Mouse (Mus musculus) heart, embryonic 14.5 days (tissue): ENCODE measurements around the gene Gm20661. TPM values are rescaled to one million over a fixed set of nuclear protein-coding genes. Genes with fewer than 3 reads are reported as not detected.

Experiments used
- ATAC-seq: fragments of 200-750 bp; cut with Nextera tagmentation; 2 replicates; pipeline ENCODE4 v1.8.0; 2017; ENCODE audit warnings: low read depth, moderate TSS enrichment; ENCODE audit not compliant: insufficient number of reproducible peaks, insufficient read depth, low FRiP score
- H3K27ac ChIP-seq, 2 experiments: fragments of 200-500 bp in 1 of 2; fragments of 300-500 bp in 1 of 2; sonication (generic) in 1 of 2; replicated peaks in 1 of 2; 2 replicates each; pipeline ENCODE4 v1.5.1; 2012 to 2014; ENCODE audit warnings: low read depth in 2 of 2, low read length in 2 of 2, control low read depth in 1 of 2, mild to moderate bottlenecking in 1 of 2, mixed read lengths in 1 of 2; ENCODE audit not compliant: control insufficient read depth in 1 of 2, insufficient read depth in 1 of 2
- H3K27me3 ChIP-seq: fragments of 300-500 bp; sonication (generic); 2 replicates; pipeline ENCODE4 v1.6.1; 2014; ENCODE audit warnings: mild to moderate bottlenecking, low read length, control low read depth; ENCODE audit not compliant: control insufficient read depth, insufficient read depth
- H3K36me3 ChIP-seq: fragments of 300-500 bp; sonication (generic); 2 replicates; pipeline ENCODE4 v1.6.1; 2014; ENCODE audit warnings: mild to moderate bottlenecking, control low read depth, low read length, mixed read lengths; ENCODE audit not compliant: control insufficient read depth, insufficient read depth
- H3K4me1 ChIP-seq, 2 experiments: fragments of 200-500 bp in 1 of 2; fragments of 300-500 bp in 1 of 2; sonication (generic) in 1 of 2; 2 replicates each; pipeline ENCODE4 v1.6.1; 2012 to 2014; ENCODE audit warnings: low read length in 2 of 2, control low read depth in 1 of 2, mixed read lengths in 1 of 2; ENCODE audit not compliant: control insufficient read depth in 2 of 2, insufficient read depth in 2 of 2
- H3K4me2 ChIP-seq: fragments of 300-500 bp; sonication (generic); 2 replicates; pipeline ENCODE4 v1.6.1; 2014; ENCODE audit warnings: mild to moderate bottlenecking, low read length
- H3K4me3 ChIP-seq, 2 experiments: fragments of 200-500 bp in 1 of 2; fragments of 300-500 bp in 1 of 2; sonication (generic) in 1 of 2; 2 replicates each; pipeline ENCODE4 v1.5.1; 2012 to 2014; ENCODE audit warnings: low read length in 2 of 2, mild to moderate bottlenecking in 2 of 2, control low read depth in 1 of 2, low read depth in 1 of 2, moderate library complexity in 1 of 2; ENCODE audit not compliant: control insufficient read depth in 1 of 2, insufficient read depth in 1 of 2
- H3K9ac ChIP-seq: fragments of 300-500 bp; sonication (generic); 2 replicates; pipeline ENCODE4 v1.6.1; 2014; ENCODE audit warnings: mild to moderate bottlenecking, low read length
- H3K9me3 ChIP-seq: fragments of 300-500 bp; sonication (generic); 2 replicates; pipeline ENCODE4 v1.6.1; 2016; ENCODE audit warnings: low read length, control low read depth; ENCODE audit not compliant: control insufficient read depth
- WGBS: fragments of 180-500 bp; shearing (Covaris S2); extraction: QIAGEN DNeasy Blood & Tissue Kit; methylation state at CpG from one replicate; pipeline ENCODE4 v1.1.7; 2014; 5-methylcytosine and 5-hydroxymethylcytosine counted together
- polyA plus RNA-seq: library from polyadenylated mRNA; unstranded; fragments of >200 nt; fragmentation: Nextera tagmentation; extraction: Ambion mirVana; gene quantifications from 2 replicates; pipeline ENCODE4 v1.2.1, GENCODE M21; 2014

Gm20661 gene
- polyA plus RNA-seq, 1 experiment from 2014 or later = 3.8 TPM

DNA sequence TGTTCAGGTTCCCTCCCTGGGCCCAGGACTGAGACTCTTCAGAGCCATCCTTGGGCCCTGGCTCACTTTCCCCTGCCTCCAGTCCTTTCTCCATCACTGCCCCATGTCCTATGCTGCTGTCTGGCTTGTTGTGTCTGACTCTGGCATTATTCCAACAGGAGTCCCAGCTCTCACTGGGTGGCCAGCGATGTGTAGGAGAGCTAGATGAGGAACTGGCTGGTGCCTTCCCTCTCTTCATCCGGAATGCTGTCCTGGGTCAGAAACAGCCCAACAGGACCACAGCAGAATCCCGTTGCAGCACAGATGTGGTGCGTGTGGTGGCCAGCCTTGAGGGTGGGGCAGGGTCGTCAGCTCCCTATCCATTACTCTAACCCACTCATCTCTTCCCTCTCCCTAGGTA, 12.5 kb upstream of the Gm20661 start:
- Histone ChIP-seq H3K9ac (no peak overlapping the region), H3K4me1 (peaks cover 8 to 22% of the 10 kb centered on the region in 2 experiments), H3K36me3 (peaks cover 14% of the 10 kb centered on the region), H3K4me3 (no peak overlapping the region), H3K4me2 (no peak overlapping the region), H3K27me3 (no peaks in the 10 kb centered on the region), H3K27ac (no peak overlapping the region), H3K9me3 (no peaks in the 10 kb centered on the region)
- WGBS = 72% methylated on average over 5 of the region's 5 CpGs
- no peak for ATAC-seq

DNA sequence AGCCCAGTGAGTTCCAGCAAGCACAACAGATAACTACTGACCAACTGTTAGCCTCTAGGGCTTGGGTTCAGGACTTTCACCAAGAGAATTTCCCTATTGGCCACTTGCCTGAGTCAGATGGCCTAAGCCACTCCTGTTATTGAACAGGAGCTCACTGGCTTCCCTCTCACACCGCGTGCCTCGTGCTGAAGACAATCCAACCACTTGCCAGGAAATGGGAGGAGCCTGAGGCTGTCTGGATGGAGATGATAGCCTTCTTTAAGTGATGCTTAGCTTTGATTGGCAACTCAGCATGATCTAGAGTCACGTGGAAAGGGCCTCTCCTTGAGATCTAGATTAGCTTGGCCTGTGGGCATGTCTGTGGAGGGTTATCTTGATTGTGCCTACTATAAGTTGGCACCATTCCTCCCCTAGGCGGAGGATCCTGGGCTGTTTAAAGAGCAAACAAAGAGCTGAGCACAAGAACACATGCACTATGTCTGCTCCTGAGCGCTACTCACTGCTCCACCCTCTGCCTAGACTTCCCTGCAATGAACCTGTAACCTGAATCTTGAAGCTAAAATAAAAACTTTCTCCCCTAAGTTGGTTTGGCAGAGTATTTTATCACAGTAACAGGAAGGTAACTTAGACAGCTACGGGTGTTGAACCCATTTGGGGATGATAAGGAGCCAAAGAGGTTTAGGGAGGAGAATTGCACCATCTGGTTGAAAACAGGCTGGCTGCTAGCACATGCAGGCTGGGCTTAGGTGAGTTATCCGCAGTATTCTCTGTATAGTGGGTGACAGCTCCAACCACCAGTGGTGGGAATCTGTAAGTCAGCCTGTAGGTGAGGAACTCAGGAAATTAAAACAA, 10.9 kb upstream of the Gm20661 start:
- WGBS = 53% methylated on average over 8 of the region's 8 CpGs
- Histone ChIP-seq H3K4me3 (no peak overlapping the region), H3K9me3 (no peaks in the 10 kb centered on the region), H3K9ac (no peak overlapping the region), H3K27ac (peak overlapping the region; percentile 29 to 35; a peak in 1 of 4 replicates), H3K36me3 (peaks cover 11% of the 10 kb centered on the region), H3K27me3 (no peaks in the 10 kb centered on the region), H3K4me1 (peaks cover 18 to 33% of the 10 kb centered on the region in 2 experiments), H3K4me2 (no peak overlapping the region)
- peak; percentile 33; the same call in 1 of the 2 replicates for ATAC-seq

DNA sequence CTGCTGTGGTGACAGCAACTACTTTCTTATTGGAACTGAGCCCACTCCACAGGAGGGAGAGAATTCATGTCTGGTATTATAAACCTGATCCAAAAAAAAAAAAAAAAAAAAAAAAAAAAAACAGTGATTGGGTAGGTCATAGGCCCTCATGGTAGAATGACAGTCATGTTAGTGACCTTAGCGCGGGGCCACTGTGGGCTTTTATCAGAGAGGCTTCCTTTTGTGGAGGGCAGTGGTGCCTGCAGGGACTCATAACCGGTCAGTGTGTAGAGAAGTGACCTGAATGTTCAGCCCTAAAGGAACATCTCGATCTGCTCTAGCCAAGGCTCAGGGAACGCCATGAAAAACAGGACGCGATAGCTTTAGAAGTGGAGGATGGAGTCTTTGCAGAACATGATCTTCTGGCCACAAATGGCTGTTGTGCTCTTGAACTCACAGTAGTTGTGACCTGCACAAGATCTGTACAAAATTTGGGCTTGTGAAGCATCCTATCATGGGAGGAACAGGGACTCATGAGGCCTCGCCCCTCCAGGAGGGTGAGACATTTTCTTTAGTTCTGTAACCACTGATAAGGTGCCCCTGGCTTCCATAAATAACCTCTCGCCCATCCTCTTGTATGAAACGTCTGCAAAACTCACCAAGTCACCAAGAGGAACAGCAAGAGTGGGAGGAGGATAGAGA, 8.2 kb upstream of the Gm20661 start:
- peaks cover 25% of the 10 kb centered on the region for H3K36me3 ChIP-seq
- no peaks in the 10 kb centered on the region for H3K27me3 ChIP-seq
- peak overlapping the region; percentile 72 for H3K4me2 ChIP-seq
- H3K9ac ChIP-seq = no peak overlapping the region
- WGBS = 28% methylated on average over 10 of the region's 10 CpGs
- H3K9me3 ChIP-seq = no peaks in the 10 kb centered on the region
- peak overlapping the region; percentile 83 to 93 for H3K27ac ChIP-seq
- H3K4me1 ChIP-seq = peaks cover 18 to 42% of the 10 kb centered on the region in 2 experiments
- H3K4me3 ChIP-seq = no peak overlapping the region
- no peak for ATAC-seq

DNA sequence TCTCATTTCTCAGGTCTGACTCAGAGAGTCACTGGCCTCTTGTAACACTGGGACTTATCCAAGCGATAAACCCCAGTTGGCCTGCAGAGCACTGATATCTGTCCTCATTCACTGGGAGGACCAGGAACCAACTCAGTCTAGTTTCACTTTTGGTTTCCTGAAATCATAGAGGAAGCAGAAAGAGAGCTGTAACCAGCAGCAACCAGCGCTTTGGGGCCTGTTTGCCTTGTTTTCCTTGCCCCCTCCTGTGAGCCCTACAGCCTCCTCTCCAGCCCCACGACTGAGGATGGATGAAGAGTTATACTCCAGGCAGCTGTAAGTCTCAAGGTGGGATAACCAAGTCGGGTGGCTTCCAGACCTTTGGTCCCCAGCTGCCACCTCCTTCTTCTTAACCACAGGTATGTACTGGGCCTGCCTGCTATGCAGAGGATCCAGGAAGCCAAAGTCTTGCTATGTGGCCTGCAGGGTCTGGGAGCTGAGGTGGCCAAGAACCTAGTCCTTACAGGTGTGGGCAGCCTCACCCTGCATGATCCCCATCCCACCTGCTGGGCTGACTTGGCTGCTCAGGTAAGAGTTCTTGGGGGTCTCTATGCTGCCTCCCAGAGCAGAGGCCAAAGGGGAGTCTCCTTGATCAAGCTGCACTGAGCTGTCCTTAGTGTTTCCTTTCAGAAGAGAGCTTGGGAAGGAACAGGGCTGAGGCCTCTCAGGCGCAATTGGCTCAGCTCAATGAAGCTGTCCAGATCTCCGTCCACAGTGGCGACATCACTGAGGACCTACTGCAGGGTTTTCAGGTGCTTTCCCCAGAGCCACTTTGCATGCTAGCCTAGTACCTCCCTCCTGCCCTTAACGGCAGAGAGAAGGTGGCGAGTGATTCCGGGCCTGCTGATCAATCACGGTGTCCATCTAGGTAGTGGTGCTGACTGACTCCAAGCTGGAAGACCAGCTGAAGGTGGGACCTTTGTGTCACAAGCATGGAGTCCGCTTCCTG, 7.2 kb upstream of the Gm20661 start, which contains the start of gene Uba7:
Uba7 (plus strand) TSS at position 107 of the 988 bp plus-strand sequence.
- Histone ChIP-seq H3K9ac (peak within 1 kb of the TSS; percentile 70), H3K9me3 (no peaks in the 10 kb centered on the region), H3K4me1 (peaks cover 20 to 47% of the 10 kb centered on the region in 2 experiments), H3K4me3 (peak within 1 kb of the TSS; percentile 35 to 36), H3K4me2 (peak within 1 kb of the TSS; percentile 72), H3K36me3 (peaks cover 27% of the 10 kb centered on the region), H3K27ac (peak within 1 kb of the TSS; percentile 91 to 93), H3K27me3 (no peaks in the 10 kb centered on the region)
- WGBS = 32% methylated on average over 12 of the region's 12 CpGs
- ATAC-seq = peak; percentile 46; the same call in 1 of the 2 replicates

DNA sequence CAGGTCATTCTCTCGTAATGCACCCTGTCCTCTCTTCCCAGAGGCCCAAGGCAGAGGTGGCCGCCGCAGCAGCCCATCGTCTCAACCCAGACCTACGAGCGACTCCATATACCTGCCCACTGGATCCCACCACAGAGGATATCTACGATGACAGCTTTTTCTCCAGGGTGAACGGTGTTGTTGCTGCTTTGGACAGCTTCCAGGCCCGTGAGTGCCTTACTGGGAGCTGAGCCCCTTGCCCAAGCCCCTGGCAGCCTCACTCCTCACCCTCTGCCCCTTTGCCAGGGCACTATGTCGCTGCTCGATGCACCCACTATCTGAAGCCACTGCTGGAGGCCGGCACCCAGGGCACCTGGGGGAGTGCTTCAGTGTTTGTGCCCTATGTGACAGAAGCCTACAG, 4.0 kb upstream of the Gm20661 start:
- Histone ChIP-seq H3K4me3 (no peak overlapping the region), H3K9ac (no peak overlapping the region), H3K27me3 (no peaks in the 10 kb centered on the region), H3K4me2 (no peak overlapping the region), H3K27ac (no peak overlapping the region), H3K9me3 (no peaks in the 10 kb centered on the region), H3K4me1 (peaks cover 49 to 68% of the 10 kb centered on the region in 2 experiments), H3K36me3 (peaks cover 27% of the 10 kb centered on the region)
- WGBS = 81% methylated on average over 12 of the region's 12 CpGs
- no peak for ATAC-seq

DNA sequence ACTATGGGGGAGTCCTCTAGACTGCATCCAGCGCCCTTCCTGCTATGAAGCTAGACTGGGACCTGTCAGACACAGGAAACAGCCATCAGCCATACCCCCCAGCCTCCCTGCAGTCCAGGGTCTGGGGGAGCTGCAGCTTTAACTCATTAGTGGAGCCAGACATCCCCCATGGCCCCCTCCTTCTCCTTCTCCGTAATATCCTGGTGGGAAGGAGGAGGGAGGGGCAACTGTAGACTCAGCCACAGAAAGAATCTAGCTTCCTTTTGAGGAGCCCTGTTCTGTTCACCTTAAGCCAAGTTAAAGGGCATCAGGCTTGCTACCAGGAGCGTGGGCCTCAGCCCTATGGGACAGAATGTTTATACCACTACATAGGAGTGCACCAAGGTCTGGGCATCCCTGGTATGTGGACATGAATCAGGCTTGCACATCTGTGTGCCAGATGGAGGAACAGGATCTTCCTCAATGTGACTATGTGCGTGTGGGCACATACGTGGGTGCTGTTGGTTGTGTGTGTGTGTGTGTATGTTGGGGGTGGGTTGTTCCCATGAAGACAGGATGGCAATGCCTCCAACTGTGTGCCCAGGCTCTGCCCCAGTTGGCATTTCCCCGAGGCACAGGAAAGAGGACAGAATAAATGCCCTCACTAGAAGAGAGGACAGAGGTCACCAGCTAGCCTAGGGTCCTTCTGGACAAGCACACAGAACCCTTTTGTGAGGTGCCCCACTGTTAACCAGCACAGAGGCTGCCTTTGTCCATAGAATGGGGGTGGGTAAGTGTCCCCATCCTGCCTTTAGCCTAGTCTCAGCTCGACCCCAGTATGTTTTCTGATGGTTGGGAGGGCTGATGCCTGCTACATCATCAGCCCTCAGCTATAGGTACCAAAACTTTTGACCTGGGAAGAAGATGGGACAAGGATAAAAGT, 913 bp upstream of the Gm20661 start:
- peak overlapping the region; percentile 99 to 100 for H3K27ac ChIP-seq
- peak overlapping the region; percentile 6 to 60; a peak in 1 of 4 replicates for H3K4me3 ChIP-seq
- peak overlapping the region; percentile 85 for H3K4me2 ChIP-seq
- no peaks in the 10 kb centered on the region for H3K27me3 ChIP-seq
- H3K9ac ChIP-seq = peak overlapping the region; percentile 89
- no peaks in the 10 kb centered on the region for H3K9me3 ChIP-seq
- peaks cover 44 to 58% of the 10 kb centered on the region in 2 experiments for H3K4me1 ChIP-seq
- peak; percentile 11; the same call in 1 of the 2 replicates for ATAC-seq
- peaks cover 36% of the 10 kb centered on the region for H3K36me3 ChIP-seq
- WGBS = 42% methylated on average over 7 of the region's 7 CpGs
